Mouse (Mus musculus): ENCODE measurements at regions not wholly inside any gene's neighbourhood (a gene's known extent, or its start where the extent isn't known, plus 50 kb on each side); places are given as distances from the start of the nearest gene placed in this dataset.

GRCm38 (mm10) chr7:110690856-110691255, 63.4 kb downstream of the Adm start:
- Histone ChIP-seq H3K36me3 (ENCODE audit: control insufficient read depth in 1 of 2, insufficient read depth in 2 of 2, low read length in 2 of 2) (no peaks in the 10 kb centered on the region), H3K9ac (ENCODE audit: control insufficient read depth, low read depth, low read length, poor library complexity, severe bottlenecking) (no peak overlapping the region), H3K79me2 (ENCODE audit: control insufficient read depth, insufficient read depth, low read length, poor library complexity) (no peaks in the 10 kb centered on the region), H3K27me3 (ENCODE audit: control insufficient read depth in 1 of 2, insufficient read depth in 2 of 2, low read length in 2 of 2) (peaks cover 0 to 2% of the 10 kb centered on the region in 2 experiments; a peak in 3 of 4 replicates), H3K4me3 (ENCODE audit: control insufficient read depth in 1 of 2, insufficient read depth in 1 of 2, low read depth in 2 of 2, low read length in 2 of 2) (no peak overlapping the region), H3K27ac (ENCODE audit: control insufficient read depth, low read depth, low read length) (no peak overlapping the region), H3K4me1 (ENCODE audit: control insufficient read depth in 1 of 2, insufficient read depth in 2 of 2, low read length in 2 of 2) (no peaks in the 10 kb centered on the region), H3K9me3 (replicated peaks; ENCODE audit: insufficient read depth, low read length) (no peaks in the 10 kb centered on the region)
- DNase-seq (ENCODE audit: low read depth, low spot score) = no peak
- TF ChIP-seq CHD1 (IDR thresholded peaks at IDR 0.05; ENCODE audit: low read depth, low read length) = no peak
- TF ChIP-seq ELF1 (IDR thresholded peaks at IDR 0.05; ENCODE audit: low read depth, low read length) = no peak
- no peak for TF ChIP-seq CHD2 (IDR thresholded peaks at IDR 0.05; ENCODE audit: low read length)
- no peak for TF ChIP-seq BHLHE40 (IDR thresholded peaks at IDR 0.05; ENCODE audit: borderline replicate concordance, low read depth, low read length)
- TF ChIP-seq NELFE (IDR thresholded peaks at IDR 0.05; ENCODE audit: low read depth, low read length) = no peak
- no peak for TF ChIP-seq MAX (IDR thresholded peaks at IDR 0.05; ENCODE audit: low read length)
- TF ChIP-seq EP300 (IDR thresholded peaks at IDR 0.05; ENCODE audit: low read depth in 1 of 2, low read length in 2 of 2) = no peak
- TF ChIP-seq SMC3 (IDR thresholded peaks at IDR 0.05; ENCODE audit: low read depth, low read length) = no peak
- TF ChIP-seq KAT2A (conservative IDR thresholded peaks at IDR 0.05; ENCODE audit: low read depth, low read length) = no peak
- TF ChIP-seq TAL1 (IDR thresholded peaks at IDR 0.05; ENCODE audit: low read length) = no peak
- no peak for TF ChIP-seq POLR2A (IDR thresholded peaks at IDR 0.05; ENCODE audit: control insufficient read depth in 1 of 2, insufficient read depth in 1 of 2, low read depth in 1 of 2, low read length in 2 of 2, poor library complexity in 1 of 2)

GRCm38 (mm10) chr7:110694262-110694661, 66.8 kb downstream of the Adm start:
- Histone ChIP-seq H3K4me3 (ENCODE audit: control insufficient read depth in 1 of 2, insufficient read depth in 1 of 2, low read depth in 2 of 2, low read length in 2 of 2) (no peak overlapping the region), H3K9ac (ENCODE audit: control insufficient read depth, low read depth, low read length, poor library complexity, severe bottlenecking) (no peak overlapping the region), H3K4me1 (ENCODE audit: control insufficient read depth in 1 of 2, insufficient read depth in 2 of 2, low read length in 2 of 2) (no peaks in the 10 kb centered on the region), H3K79me2 (ENCODE audit: control insufficient read depth, insufficient read depth, low read length, poor library complexity) (no peaks in the 10 kb centered on the region), H3K36me3 (ENCODE audit: control insufficient read depth in 1 of 2, insufficient read depth in 2 of 2, low read length in 2 of 2) (no peaks in the 10 kb centered on the region), H3K27ac (ENCODE audit: control insufficient read depth, low read depth, low read length) (no peak overlapping the region), H3K9me3 (replicated peaks; ENCODE audit: insufficient read depth, low read length) (no peaks in the 10 kb centered on the region), H3K27me3 (ENCODE audit: control insufficient read depth in 1 of 2, insufficient read depth in 2 of 2, low read length in 2 of 2) (peaks cover 0 to 2% of the 10 kb centered on the region in 2 experiments; a peak in 2 of 4 replicates)
- no peak for DNase-seq (ENCODE audit: low read depth, low spot score)
- TF ChIP-seq ZC3H11A (IDR thresholded peaks at IDR 0.05; ENCODE audit: low read depth, low read length) = no peak
- TF ChIP-seq SMC3 (IDR thresholded peaks at IDR 0.05; ENCODE audit: low read depth, low read length) = no peak
- no peak for TF ChIP-seq POLR2AphosphoS2 (IDR thresholded peaks at IDR 0.05; ENCODE audit: low read length)
- no peak for TF ChIP-seq CHD1 (IDR thresholded peaks at IDR 0.05; ENCODE audit: low read depth, low read length)
- TF ChIP-seq ZNF384 (IDR thresholded peaks at IDR 0.05; ENCODE audit: low read depth, low read length) = no peak
- no peak for TF ChIP-seq E2F4 (IDR thresholded peaks at IDR 0.05; ENCODE audit: borderline replicate concordance, low read depth, low read length)
- TF ChIP-seq USF2 (IDR thresholded peaks at IDR 0.05; ENCODE audit: borderline replicate concordance in 1 of 2, insufficient read depth in 1 of 2, low read depth in 1 of 2, low read length in 2 of 2) = no peak
- no peak for TF ChIP-seq ELF1 (IDR thresholded peaks at IDR 0.05; ENCODE audit: low read depth, low read length)
- TF ChIP-seq MYC (IDR thresholded peaks at IDR 0.05; ENCODE audit: low read depth, low read length) = no peak
- no peak for TF ChIP-seq EP300 (IDR thresholded peaks at IDR 0.05; ENCODE audit: low read depth in 1 of 2, low read length in 2 of 2)
- no peak for TF ChIP-seq ZKSCAN1 (IDR thresholded peaks at IDR 0.05; ENCODE audit: low read depth, low read length)
- TF ChIP-seq CTCF (IDR thresholded peaks at IDR 0.05 in 2 of 3, conservative IDR thresholded peaks at IDR 0.05 in 1 of 3; ENCODE audit: control insufficient read depth in 1 of 3, insufficient read depth in 1 of 3, low read depth in 2 of 3, low read length in 3 of 3, poor library complexity in 1 of 3, severe bottlenecking in 1 of 3) = no peak
- no peak for TF ChIP-seq CHD2 (IDR thresholded peaks at IDR 0.05; ENCODE audit: low read length)
- no peak for TF ChIP-seq RAD21 (IDR thresholded peaks at IDR 0.05; ENCODE audit: low read depth, low read length)
- no peak for TF ChIP-seq ETS1 (IDR thresholded peaks at IDR 0.05; ENCODE audit: low read depth, low read length)
